Mouse (Mus musculus): ENCODE data around the gene Gnb5.

DNA sequence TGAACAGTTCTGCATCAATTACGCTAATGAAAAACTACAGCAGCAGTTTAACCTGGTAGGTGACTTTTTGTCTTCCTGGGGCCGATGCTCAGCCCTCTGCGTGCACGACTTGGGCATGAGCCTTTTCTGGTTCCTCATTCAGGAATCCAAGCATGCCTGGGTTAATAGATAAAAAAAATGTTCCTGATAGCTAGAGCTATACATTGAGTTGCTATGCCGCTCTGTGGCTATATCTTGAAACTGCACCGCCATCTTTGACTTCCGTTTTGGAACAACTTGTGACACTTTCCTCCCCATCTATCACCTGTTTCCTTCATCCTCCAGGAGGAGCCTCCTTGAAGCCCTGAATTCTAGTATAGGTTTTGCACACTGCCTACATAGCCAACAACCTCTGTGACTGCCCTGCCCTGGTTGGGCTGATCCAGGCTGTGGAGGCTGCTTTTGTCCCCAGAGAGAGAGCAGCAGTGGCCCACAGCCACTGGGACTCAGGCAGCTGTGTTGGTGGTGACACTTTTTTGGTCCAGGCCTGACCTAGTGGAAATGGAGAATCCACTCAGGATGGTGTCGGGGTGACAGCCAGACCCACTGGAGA is 43.8 kb upstream of the Gnb5 start:
- TF ChIP-seq GATA1 (IDR thresholded peaks at IDR 0.05; ENCODE audit: borderline replicate concordance, low read length) (no peak), FLI1 (IDR thresholded peaks at IDR 0.05; ENCODE audit: low read length) (no peak)

Data from megakaryocyte, embryonic 14.5 days (primary cell).